Mouse (Mus musculus): Measurements from ENCODE around the gene P2rx7. TPM values are rescaled to one million over a fixed set of nuclear protein-coding genes. Genes with fewer than 3 reads are reported as not detected.

P2rx7 gene
- 1.5 TPM in 2 replicates for polyA plus RNA-seq (2015; fragmentation: Nextera tagmentation; extraction: Ambion mirVana)

DNA sequence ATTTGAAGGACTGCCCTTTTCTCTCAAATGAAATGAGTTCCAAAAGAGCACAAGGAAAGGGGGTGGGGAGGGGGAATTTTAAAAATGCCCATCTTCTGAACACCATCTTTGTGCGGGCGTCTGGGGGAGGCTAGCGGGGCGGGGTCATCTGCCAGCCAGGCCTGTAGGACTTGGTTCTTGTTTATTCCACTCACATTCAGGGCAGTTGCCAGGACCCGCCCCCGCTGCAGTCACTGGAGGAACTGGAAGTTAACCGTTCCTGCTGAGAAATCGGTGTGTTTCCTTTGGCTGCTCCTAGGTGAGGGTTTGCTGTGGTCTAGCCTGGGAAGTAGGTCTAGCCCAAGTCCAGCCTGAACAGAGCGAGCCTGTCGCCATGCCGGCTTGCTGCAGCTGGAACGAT, at the start of gene P2rx7:
Gene P2rx7 (plus strand): TSS at position 211 of the 400 bp plus-strand sequence.
- 26% methylated on average over 12 of the region's 12 CpGs for WGBS (ENCODE audit: insufficient replicate concordance)

DNA sequence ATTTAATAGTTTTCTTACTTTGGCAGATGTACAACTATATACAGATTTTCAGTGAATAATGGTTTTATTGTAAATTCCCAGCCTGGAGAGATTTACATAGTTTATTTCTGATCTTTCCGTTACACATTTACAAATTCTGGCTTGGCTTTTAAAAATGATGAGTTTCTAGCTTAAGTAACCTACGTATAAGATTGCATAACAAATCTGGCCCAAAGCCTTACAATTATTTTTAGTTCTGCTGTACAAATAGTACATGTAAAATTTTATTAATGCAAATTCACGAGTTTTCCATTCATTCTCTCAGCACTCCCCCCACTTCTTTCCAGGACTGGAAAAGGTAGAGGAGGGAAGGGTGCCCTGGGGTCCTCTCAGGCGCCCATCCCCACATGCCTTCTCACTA, 48.2 kb upstream of the P2rx7 start:
- WGBS (ENCODE audit: insufficient replicate concordance), result 62% methylated on average over 4 of the region's 4 CpGs
- no peak overlapping the region for H3K4me2 ChIP-seq
- no peaks in the 10 kb centered on the region for H3K4me1 ChIP-seq (replicated peaks)
- no peaks in the 10 kb centered on the region for H3K9me3 ChIP-seq (replicated peaks)
- H3K27me3 ChIP-seq, result no peaks in the 10 kb centered on the region
- no peak overlapping the region for H3K9ac ChIP-seq
- no peaks in the 10 kb centered on the region for H3K36me3 ChIP-seq (replicated peaks)
- no peak overlapping the region for H3K4me3 ChIP-seq (replicated peaks)
- no peak for ATAC-seq (ENCODE audit: insufficient read depth)
- no peak overlapping the region for H3K27ac ChIP-seq (replicated peaks)

More for the DNA sequence above, at the start of gene P2rx7:
- H3K9me3 ChIP-seq (replicated peaks), result no peaks in the 10 kb centered on the region
- peaks cover 23% of the 10 kb centered on the region for H3K4me1 ChIP-seq (replicated peaks)
- no peak within 1 kb of the TSS for H3K9ac ChIP-seq
- H3K27ac ChIP-seq (replicated peaks), result no peak within 1 kb of the TSS
- 0 out of 2 replicates have a peak within 1 kb of the TSS, but pooled peaks have one; percentile 0 for H3K4me3 ChIP-seq (replicated peaks)
- H3K36me3 ChIP-seq (replicated peaks), result no peaks in the 10 kb centered on the region
- H3K4me2 ChIP-seq, result peak within 1 kb of the TSS; percentile 25
- peaks cover 14% of the 10 kb centered on the region for H3K27me3 ChIP-seq
- no peak for ATAC-seq (ENCODE audit: insufficient read depth)

DNA sequence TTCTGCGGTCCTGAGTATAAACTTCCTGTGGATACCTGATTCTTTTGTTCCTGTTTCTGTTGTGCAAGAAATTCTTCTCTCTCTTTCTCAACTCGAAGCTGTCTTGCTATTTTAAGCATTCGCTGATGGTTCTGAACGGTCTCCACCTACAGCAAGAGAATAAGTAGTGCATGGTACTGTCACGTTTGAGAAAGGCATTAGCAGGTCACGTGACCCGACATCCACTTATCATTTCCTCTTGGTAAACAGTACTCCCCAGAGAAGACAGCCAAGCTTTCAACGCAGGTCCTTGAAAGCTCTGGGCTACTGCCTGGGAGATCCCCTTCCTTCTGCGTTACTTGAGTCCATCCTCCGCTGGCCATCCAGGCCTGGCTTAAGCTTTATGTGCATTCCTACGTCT, 41.5 kb upstream of the P2rx7 start:
- ATAC-seq (ENCODE audit: insufficient read depth), result 0 out of 2 replicates have a peak, but pooled peaks have one; percentile 40
- H3K27me3 ChIP-seq, result no peaks in the 10 kb centered on the region
- peak overlapping the region; percentile 1; the same call in 1 of the 2 replicates for H3K4me2 ChIP-seq
- no peaks in the 10 kb centered on the region for H3K9me3 ChIP-seq (replicated peaks)
- H3K4me3 ChIP-seq (replicated peaks), result no peak overlapping the region
- H3K9ac ChIP-seq, result no peak overlapping the region
- H3K4me1 ChIP-seq (replicated peaks), result 0 out of 2 replicates have a peak, but pooled peaks cover 4% of the 10 kb centered on the region
- WGBS (ENCODE audit: insufficient replicate concordance), result 21% methylated on average over 11 of the region's 11 CpGs
- no peak overlapping the region for H3K27ac ChIP-seq (replicated peaks)
- no peaks in the 10 kb centered on the region for H3K36me3 ChIP-seq (replicated peaks)

DNA sequence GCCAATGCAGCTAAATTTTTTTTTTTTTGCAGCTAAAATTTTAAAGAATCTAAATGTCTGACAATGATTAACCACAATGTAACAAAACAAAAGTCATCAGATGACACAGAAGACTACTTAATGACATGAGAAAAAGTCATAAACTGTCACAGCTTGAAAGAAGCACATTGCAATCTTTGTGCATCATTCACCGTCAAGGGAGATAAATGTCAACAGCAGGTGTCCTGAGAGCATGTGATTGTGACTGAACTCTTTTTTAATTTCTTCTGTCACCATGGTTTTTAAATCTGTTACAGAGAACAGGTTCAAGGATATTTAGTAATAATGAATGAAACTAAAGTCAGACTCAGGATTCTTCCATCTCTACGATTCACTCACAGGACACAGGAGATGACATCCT, 38.8 kb upstream of the P2rx7 start:
- H3K27me3 ChIP-seq, result no peaks in the 10 kb centered on the region
- H3K36me3 ChIP-seq (replicated peaks), result no peaks in the 10 kb centered on the region
- 61% methylated on average over 2 of the region's 2 CpGs for WGBS (ENCODE audit: insufficient replicate concordance)
- no peak overlapping the region for H3K27ac ChIP-seq (replicated peaks)
- H3K4me1 ChIP-seq (replicated peaks), result 0 out of 2 replicates have a peak, but pooled peaks cover 4% of the 10 kb centered on the region
- H3K4me3 ChIP-seq (replicated peaks), result no peak overlapping the region
- no peaks in the 10 kb centered on the region for H3K9me3 ChIP-seq (replicated peaks)
- ATAC-seq (ENCODE audit: insufficient read depth), result no peak
- no peak overlapping the region for H3K9ac ChIP-seq
- H3K4me2 ChIP-seq, result no peak overlapping the region

DNA sequence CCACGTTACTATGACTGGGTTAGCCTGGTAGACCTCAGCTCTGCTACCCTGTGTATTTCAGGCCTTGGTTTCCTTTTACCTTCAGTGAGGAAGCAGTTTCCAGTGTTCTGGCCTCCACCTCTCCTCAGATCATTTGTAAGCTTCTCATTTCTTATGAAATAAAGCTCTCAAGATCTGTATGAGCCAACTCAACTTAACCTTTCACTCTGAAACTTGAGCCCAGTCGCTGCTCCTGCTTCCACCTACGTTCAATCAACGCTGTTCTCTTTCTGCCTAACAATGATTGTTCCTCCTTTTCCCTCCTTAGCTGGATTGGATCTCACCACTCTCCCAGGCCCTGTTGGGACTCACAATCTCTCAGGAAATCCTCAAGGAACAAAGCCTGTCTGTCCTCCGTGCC, 32.1 kb upstream of the P2rx7 start:
- no peak for ATAC-seq (ENCODE audit: insufficient read depth)
- 48% methylated on average over 5 of the region's 5 CpGs for WGBS (ENCODE audit: insufficient replicate concordance)

DNA sequence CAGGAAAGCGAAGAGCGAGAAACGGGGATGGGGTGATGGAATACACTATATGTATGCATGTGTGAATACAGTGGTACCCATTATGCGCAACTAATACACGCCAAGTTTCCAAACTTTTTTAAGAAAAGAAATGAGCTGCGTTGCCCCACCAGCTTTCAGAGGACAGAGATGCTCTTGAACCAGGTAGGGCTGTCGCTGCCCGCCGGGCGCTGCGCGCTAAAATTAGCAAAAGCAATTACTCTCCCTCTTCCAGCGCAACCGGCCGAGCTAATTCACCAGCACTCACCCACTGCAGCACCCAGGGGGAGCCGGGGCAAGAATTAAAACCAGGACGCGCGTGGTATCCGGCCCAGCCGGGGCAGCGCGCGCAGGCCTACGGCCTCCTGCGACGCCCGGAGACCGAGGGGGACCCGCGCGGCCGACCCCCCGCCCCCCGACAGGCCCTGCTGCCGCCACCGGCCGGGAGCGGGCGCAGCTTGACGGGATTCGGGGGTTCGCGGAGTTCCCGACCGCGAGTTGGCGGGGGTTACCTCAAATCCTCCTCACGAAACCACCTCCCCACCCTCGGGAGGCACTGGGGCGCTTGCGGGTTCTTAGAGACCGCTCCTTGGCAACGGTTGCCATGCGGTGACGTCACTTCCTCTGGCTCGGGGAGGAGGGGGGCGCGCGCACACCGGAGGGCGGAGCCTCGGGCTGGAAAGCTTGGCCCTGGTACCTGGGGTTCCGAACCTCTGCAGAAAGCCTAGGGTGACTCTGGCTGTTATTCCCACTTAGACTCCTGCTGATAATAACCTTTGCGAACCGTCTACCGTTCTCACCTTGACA, 29.6 kb upstream of the P2rx7 start, which contains the start of gene Ift81:
Gene Ift81 (minus strand): TSS at position 611 of the 825 bp plus-strand sequence.
- no peak within 1 kb of the TSS for H3K27ac ChIP-seq (replicated peaks)
- H3K4me1 ChIP-seq (replicated peaks), result peaks cover 13% of the 10 kb centered on the region
- WGBS (ENCODE audit: insufficient replicate concordance), result 5% methylated on average over 66 of the region's 67 CpGs

More for the DNA sequence above, 32.1 kb upstream of the P2rx7 start:
- Histone ChIP-seq H3K27me3 (peaks cover 20% of the 10 kb centered on the region), H3K4me3 (replicated peaks) (no peak overlapping the region), H3K27ac (replicated peaks) (no peak overlapping the region), H3K9ac (no peak overlapping the region), H3K4me1 (replicated peaks) (peaks cover 13% of the 10 kb centered on the region), H3K9me3 (replicated peaks) (no peaks in the 10 kb centered on the region), H3K36me3 (replicated peaks) (no peaks in the 10 kb centered on the region), H3K4me2 (no peak overlapping the region)

DNA sequence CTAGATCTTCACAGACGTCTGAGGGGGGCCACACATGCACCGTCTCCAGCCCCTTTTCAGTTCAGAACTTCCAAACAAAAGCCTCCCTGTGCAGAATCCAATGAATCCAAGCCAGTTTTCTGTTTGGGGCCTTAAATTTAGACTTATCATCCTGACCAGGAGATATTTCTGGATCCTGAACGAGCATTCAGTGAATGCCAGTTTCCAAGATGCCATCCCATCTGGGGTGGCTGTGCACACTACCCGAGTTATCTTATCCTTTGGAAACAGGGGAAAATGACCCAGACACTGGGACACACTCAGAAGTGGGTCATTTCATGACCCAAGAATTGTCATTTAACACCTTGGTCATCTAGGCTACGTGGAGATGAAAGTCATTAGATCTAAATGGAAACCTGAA, 26.0 kb upstream of the P2rx7 start:
- 61% methylated on average over 5 of the region's 5 CpGs for WGBS (ENCODE audit: insufficient replicate concordance)

More for the DNA sequence above, 29.6 kb upstream of the P2rx7 start, which contains the start of gene Ift81:
- H3K4me3 ChIP-seq (replicated peaks), result peak within 1 kb of the TSS; percentile 70
- no peaks in the 10 kb centered on the region for H3K36me3 ChIP-seq (replicated peaks)
- peak; percentile 77 for ATAC-seq (ENCODE audit: insufficient read depth)
- H3K4me2 ChIP-seq, result peak within 1 kb of the TSS; percentile 98
- peaks cover 20% of the 10 kb centered on the region for H3K27me3 ChIP-seq
- no peaks in the 10 kb centered on the region for H3K9me3 ChIP-seq (replicated peaks)
- peak within 1 kb of the TSS; percentile 60 for H3K9ac ChIP-seq

DNA sequence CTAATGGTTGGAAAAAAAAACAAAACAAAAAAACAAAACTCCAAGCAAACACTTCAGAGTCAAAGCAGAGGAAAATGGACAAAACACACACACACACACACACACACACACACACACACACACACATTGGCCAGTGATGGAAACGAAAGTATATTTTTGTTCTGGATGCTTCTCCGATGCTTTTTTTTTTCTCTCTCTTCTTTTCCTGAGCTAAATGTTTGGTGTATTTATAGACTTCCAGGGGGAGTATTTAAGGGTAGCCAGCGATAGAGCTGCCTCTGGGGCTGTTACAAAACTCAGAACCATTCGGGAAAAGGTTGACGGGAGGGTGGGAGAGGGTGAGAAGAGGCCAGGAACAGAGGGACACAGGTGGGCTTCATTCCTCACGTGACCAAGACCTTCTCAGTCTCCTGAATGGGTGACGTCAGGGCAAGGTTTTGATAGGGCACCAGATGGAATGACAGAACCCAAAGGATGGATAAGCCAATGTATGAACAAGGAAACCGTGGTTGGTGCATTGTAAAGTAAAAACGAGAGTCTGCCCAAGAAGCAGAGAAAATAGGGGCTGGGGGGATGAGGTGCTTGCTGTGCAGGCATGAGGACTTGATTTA, 23.9 kb upstream of the P2rx7 start:
- Histone ChIP-seq H3K4me2 (no peak overlapping the region), H3K27me3 (no peaks in the 10 kb centered on the region), H3K36me3 (replicated peaks) (no peaks in the 10 kb centered on the region), H3K4me3 (replicated peaks) (no peak overlapping the region), H3K9me3 (replicated peaks) (no peaks in the 10 kb centered on the region), H3K4me1 (replicated peaks) (peaks cover 15% of the 10 kb centered on the region), H3K9ac (no peak overlapping the region), H3K27ac (replicated peaks) (no peak overlapping the region)
- WGBS (ENCODE audit: insufficient replicate concordance), result 60% methylated on average over 9 of the region's 9 CpGs
- no peak for ATAC-seq (ENCODE audit: insufficient read depth)

More for the DNA sequence above, 26.0 kb upstream of the P2rx7 start:
- peaks cover 18% of the 10 kb centered on the region for H3K4me1 ChIP-seq (replicated peaks)
- H3K4me2 ChIP-seq, result no peak overlapping the region
- no peaks in the 10 kb centered on the region for H3K36me3 ChIP-seq (replicated peaks)
- no peak for ATAC-seq (ENCODE audit: insufficient read depth)
- no peaks in the 10 kb centered on the region for H3K9me3 ChIP-seq (replicated peaks)
- no peak overlapping the region for H3K4me3 ChIP-seq (replicated peaks)
- no peak overlapping the region for H3K27ac ChIP-seq (replicated peaks)
- no peak overlapping the region for H3K9ac ChIP-seq
- H3K27me3 ChIP-seq, result peaks cover 13% of the 10 kb centered on the region

DNA sequence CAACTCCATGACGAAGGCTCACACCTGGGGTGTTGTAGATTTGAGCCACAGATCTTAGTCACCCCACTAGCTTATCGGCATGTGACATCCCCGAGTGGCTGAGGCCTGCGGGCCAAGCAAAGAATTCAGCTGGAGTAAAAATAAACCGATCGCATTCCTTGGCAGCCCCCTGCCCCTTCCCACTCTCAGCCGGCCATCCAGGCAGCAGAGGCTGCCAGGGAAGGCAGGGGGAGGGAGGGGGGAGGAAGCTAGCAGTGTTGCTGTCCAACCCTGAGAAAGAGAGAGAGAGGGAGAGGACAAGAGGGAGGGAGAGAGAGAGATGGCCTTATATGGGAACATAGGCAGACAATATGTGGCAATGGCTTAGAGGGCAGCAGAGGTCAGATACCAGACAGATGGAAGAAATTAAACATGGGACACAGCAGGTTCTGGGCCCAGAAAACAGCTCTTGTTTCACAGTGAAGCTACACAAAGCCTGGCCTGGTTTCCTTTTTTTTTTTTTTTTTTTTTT, 22.3 kb upstream of the P2rx7 start:
- ATAC-seq (ENCODE audit: insufficient read depth), result no peak
- WGBS (ENCODE audit: insufficient replicate concordance), result 35% methylated on average over 7 of the region's 7 CpGs

DNA sequence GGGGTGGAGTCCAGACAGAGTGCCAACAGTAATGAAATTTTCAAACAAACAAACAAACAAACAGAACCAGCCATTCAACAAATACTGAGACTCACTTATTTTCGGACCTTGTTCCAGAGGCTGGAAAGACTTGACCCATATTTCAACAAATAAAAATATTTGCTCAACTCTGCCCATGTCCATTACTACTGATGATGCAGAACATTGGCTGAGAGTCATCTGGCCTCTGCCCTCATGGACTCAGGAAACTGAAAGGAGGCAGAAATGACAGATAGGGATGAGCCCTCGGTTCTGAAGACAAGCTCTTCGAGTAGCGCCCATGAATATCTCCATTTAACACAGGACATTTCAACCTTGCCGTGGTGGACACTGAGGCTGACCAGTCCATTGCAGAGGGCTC, 21.2 kb upstream of the P2rx7 start:
- H3K9me3 ChIP-seq (replicated peaks), result no peaks in the 10 kb centered on the region
- WGBS (ENCODE audit: insufficient replicate concordance), result 59% methylated on average over 5 of the region's 5 CpGs
- no peak for ATAC-seq (ENCODE audit: insufficient read depth)
- H3K4me1 ChIP-seq (replicated peaks), result peaks cover 15% of the 10 kb centered on the region
- no peaks in the 10 kb centered on the region for H3K27me3 ChIP-seq
- H3K27ac ChIP-seq (replicated peaks), result no peak overlapping the region
- no peak overlapping the region for H3K4me3 ChIP-seq (replicated peaks)
- H3K36me3 ChIP-seq (replicated peaks), result no peaks in the 10 kb centered on the region
- H3K9ac ChIP-seq, result no peak overlapping the region
- H3K4me2 ChIP-seq, result no peak overlapping the region

More for the DNA sequence above, 22.3 kb upstream of the P2rx7 start:
- no peak overlapping the region for H3K4me3 ChIP-seq (replicated peaks)
- no peaks in the 10 kb centered on the region for H3K27me3 ChIP-seq
- H3K36me3 ChIP-seq (replicated peaks), result no peaks in the 10 kb centered on the region
- no peak overlapping the region for H3K4me2 ChIP-seq
- H3K9ac ChIP-seq, result no peak overlapping the region
- no peaks in the 10 kb centered on the region for H3K9me3 ChIP-seq (replicated peaks)
- H3K27ac ChIP-seq (replicated peaks), result no peak overlapping the region
- peaks cover 15% of the 10 kb centered on the region for H3K4me1 ChIP-seq (replicated peaks)

DNA sequence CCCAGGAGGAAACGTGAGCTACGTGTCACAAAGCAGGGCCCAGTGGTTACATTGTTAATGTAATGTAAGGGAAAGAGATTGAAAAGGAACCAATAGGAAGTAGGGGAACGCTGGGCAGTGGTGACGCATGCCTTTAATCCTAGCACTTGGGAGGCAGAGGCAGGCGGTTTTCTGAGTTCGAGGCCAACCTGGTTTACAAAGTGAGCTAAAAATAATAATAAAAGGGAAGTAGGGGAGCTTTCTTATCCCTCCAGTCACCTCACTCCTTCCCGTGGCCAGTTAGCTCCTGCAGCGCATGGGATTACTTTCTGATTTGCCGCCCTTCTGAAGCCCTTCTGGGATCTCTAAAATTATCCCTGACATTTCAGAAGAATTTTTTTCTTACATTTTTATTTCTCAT, 19.9 kb upstream of the P2rx7 start:
- H3K4me3 ChIP-seq (replicated peaks), result no peak overlapping the region
- H3K9ac ChIP-seq, result no peak overlapping the region
- H3K9me3 ChIP-seq (replicated peaks), result no peaks in the 10 kb centered on the region
- H3K27ac ChIP-seq (replicated peaks), result no peak overlapping the region
- H3K36me3 ChIP-seq (replicated peaks), result no peaks in the 10 kb centered on the region
- no peak overlapping the region for H3K4me2 ChIP-seq
- H3K27me3 ChIP-seq, result no peaks in the 10 kb centered on the region
- WGBS (ENCODE audit: insufficient replicate concordance), result 46% methylated on average over 9 of the region's 9 CpGs
- H3K4me1 ChIP-seq (replicated peaks), result peaks cover 15% of the 10 kb centered on the region
- ATAC-seq (ENCODE audit: insufficient read depth), result no peak

All from liver, embryonic 15.5 days (tissue).